Mouse (Mus musculus): Measurements from ENCODE around the gene Nr4a3.

- no peak for TF ChIP-seq CTCF (IDR thresholded peaks at IDR 0.05; ENCODE audit: extremely low read depth, insufficient read length, insufficient replicate concordance, low read depth, low read length)
- no peak for TF ChIP-seq POLR2A (IDR thresholded peaks at IDR 0.05; ENCODE audit: low read depth, low read length)
These were observed 32.7 kb upstream of the Nr4a3 start for GRCm38 (mm10) chr4:48012209-48012608.

All from small intestine, adult 2 months (tissue).